Mouse (Mus musculus): ENCODE data around the gene Sema3d.

DNA sequence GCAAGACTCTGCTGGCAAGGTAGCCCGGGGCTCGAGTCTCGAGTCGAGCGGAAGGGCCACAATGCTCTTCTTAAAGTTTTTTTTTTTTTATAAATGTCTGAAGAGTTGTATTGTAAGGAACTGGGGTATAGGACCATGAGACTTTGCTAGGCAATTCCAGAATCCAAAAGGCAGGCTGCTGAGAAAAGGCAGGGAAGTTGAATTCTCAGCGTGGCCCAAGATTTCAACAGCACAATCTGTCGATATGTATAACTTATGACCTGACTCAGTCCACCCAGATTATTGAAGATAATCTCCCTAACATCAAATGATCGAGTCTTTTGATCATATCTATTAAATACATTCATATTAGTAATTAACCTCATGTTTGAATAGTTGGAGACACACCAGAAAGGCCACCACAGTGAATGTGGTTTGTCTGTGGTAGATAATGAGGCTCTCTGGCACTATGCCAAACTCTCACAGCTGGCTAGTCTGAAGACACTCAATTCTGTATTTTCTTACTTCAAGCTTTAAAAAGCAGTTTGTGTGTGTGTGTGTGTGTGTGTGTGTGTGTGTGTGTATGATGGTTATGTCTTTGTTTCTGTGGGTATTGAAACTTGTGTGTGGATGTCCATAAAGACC, 166.0 kb downstream of the Sema3d start:
- no peak for TF ChIP-seq MYOG (IDR thresholded peaks at IDR 0.05; ENCODE audit: control insufficient read depth, extremely low read depth, insufficient read length)
- TF ChIP-seq CTCF (IDR thresholded peaks at IDR 0.05; ENCODE audit: control insufficient read depth, insufficient read depth, insufficient read length) = no peak
- TF ChIP-seq MAX (IDR thresholded peaks at IDR 0.05) = no peak
- no peak for TF ChIP-seq USF1 (IDR thresholded peaks at IDR 0.05; ENCODE audit: low read depth)
- no peak for TF ChIP-seq MYOD1 (IDR thresholded peaks at IDR 0.05; ENCODE audit: control insufficient read depth, insufficient read length, low read depth)
